Comparison of ENCODE assay signal across 21 mouse cellular contexts in genomic region chr17:7210648-7211047, GRCm38 (mm10). TPM values are rescaled to one million over a fixed set of nuclear protein-coding genes. Genes with fewer than 3 reads are reported as not detected.
DNase-seq lines count a peak whose midpoint lies in the region; ATAC-seq lines count a peak whose summit lies in the region.
"Had no signal": no experiment of that assay in that cellular context is flagged by ENCODE, and none has a peak within 500 bp of the region (broad histone marks: within the 10 kb centered on the region; RNA-seq: fewer than 3 reads in every experiment).

No protein-coding gene starts in this region.

- 60% methylated on average over 11 of the region's 11 CpGs for WGBS in forebrain, embryonic 10.5 days
- 27% methylated on average over 11 of the region's 11 CpGs for WGBS in forebrain, embryonic 13.5 days
- 29% methylated on average over 11 of the region's 11 CpGs for WGBS in forebrain, embryonic 14.5 days
- 34% methylated on average over 11 of the region's 11 CpGs for WGBS in hindbrain, embryonic 15.5 days

- no peaks in the 10 kb centered on the region for H3K27me3 ChIP-seq in forebrain, embryonic 10.5 days (ENCODE audit: poor library complexity, severe bottlenecking)
- no peaks in the 10 kb centered on the region for H3K27me3 ChIP-seq in forebrain, embryonic 13.5 days
- H3K27me3 ChIP-seq in forebrain, embryonic 14.5 days (replicated peaks; ENCODE audit: control insufficient read depth, insufficient read depth, low read length) = no peaks in the 10 kb centered on the region
- no peaks in the 10 kb centered on the region for H3K27me3 ChIP-seq in hindbrain, embryonic 15.5 days
- H3K27me3 ChIP-seq: embryonic facial prominence, embryonic 15.5 days; kidney, embryonic 15.5 days had no signal

- ATAC-seq in forebrain, embryonic 13.5 days = no peak
- peak; percentile 46; the same call in 1 of the 2 replicates for ATAC-seq in forebrain, embryonic 14.5 days
- ATAC-seq in hindbrain, embryonic 15.5 days (ENCODE audit: low FRiP score, low read depth) = peak; percentile 63; the same call in 1 of the 2 replicates
- ATAC-seq: CD4-positive, CD25-positive, alpha-beta regulatory T cell, adult 4 months had no signal

- H3K27ac ChIP-seq in forebrain, embryonic 10.5 days = peak overlapping the region; percentile 62
- no peak overlapping the region for H3K27ac ChIP-seq in forebrain, embryonic 13.5 days
- peak overlapping the region; percentile 11; the same call in 1 of the 2 replicates for H3K27ac ChIP-seq in forebrain, embryonic 14.5 days (ENCODE audit: low read depth, low read length)
- no peak overlapping the region for H3K27ac ChIP-seq in hindbrain, embryonic 15.5 days (replicated peaks)
- H3K27ac ChIP-seq: embryonic facial prominence, embryonic 15.5 days; kidney, embryonic 15.5 days; stomach, postnatal 0 days had no signal

- no peak overlapping the region for H3K4me2 ChIP-seq in forebrain, embryonic 13.5 days
- no peak overlapping the region for H3K4me2 ChIP-seq in forebrain, embryonic 14.5 days (ENCODE audit: low read length)
- H3K4me2 ChIP-seq in hindbrain, embryonic 15.5 days = no peak overlapping the region
- H3K4me2 ChIP-seq: embryonic facial prominence, embryonic 15.5 days; kidney, embryonic 15.5 days; liver, embryonic 11.5 days; midbrain, embryonic 11.5 days had no signal

- H3K4me3 ChIP-seq in forebrain, embryonic 10.5 days = no peak overlapping the region
- no peak overlapping the region for H3K4me3 ChIP-seq in forebrain, embryonic 13.5 days
- no peak overlapping the region for H3K4me3 ChIP-seq in forebrain, embryonic 14.5 days (ENCODE audit: low read depth, low read length)
- H3K4me3 ChIP-seq in hindbrain, embryonic 15.5 days = no peak overlapping the region
- H3K4me3 ChIP-seq: embryonic facial prominence, embryonic 15.5 days; kidney, embryonic 15.5 days had no signal

- H3K9ac ChIP-seq in forebrain, embryonic 13.5 days = no peak overlapping the region
- no peak overlapping the region for H3K9ac ChIP-seq in forebrain, embryonic 14.5 days (ENCODE audit: low read length)
- no peak overlapping the region for H3K9ac ChIP-seq in hindbrain, embryonic 15.5 days
- H3K9ac ChIP-seq: embryonic facial prominence, embryonic 15.5 days; kidney, embryonic 15.5 days had no signal

- peaks cover 73% of the 10 kb centered on the region for H3K4me1 ChIP-seq in forebrain, embryonic 10.5 days
- peaks cover 34% of the 10 kb centered on the region for H3K4me1 ChIP-seq in forebrain, embryonic 13.5 days
- H3K4me1 ChIP-seq in forebrain, embryonic 14.5 days (ENCODE audit: control insufficient read depth, insufficient read depth, low read length) = peaks cover 3% of the 10 kb centered on the region; the same call in 1 of the 2 replicates
- peaks cover 14% of the 10 kb centered on the region; the same call in 1 of the 2 replicates for H3K4me1 ChIP-seq in hindbrain, embryonic 15.5 days (replicated peaks)
- H3K4me1 ChIP-seq: embryonic facial prominence, embryonic 15.5 days had no signal

- no peak for DNase-seq in forebrain, embryonic 10.5 days (ENCODE audit: extremely low spot score, low spot score)
- DNase-seq in embryo, embryonic 10.5 days (ENCODE audit: low spot score) = peak; percentile 41
- DNase-seq in forebrain, embryonic 14.5 days (ENCODE audit: low spot score) = no peak
- no peak for DNase-seq in right cerebral cortex, adult 2 months (ENCODE audit: low spot score in 2 of 2)
- no peak for DNase-seq in adrenal gland, adult 2 months
- no peak for DNase-seq in heart, postnatal 14 days
- DNase-seq: cerebellum, postnatal 14 days; heart, adult 18-20 months; left cerebral cortex, postnatal 4 days; lung, adult 2 months; lung, postnatal 36 days; thymus, postnatal 14 days had no signal

- no peaks in the 10 kb centered on the region for H3K36me3 ChIP-seq in forebrain, embryonic 10.5 days (replicated peaks)
- H3K36me3 ChIP-seq in forebrain, embryonic 13.5 days (ENCODE audit: poor library complexity, severe bottlenecking) = no peaks in the 10 kb centered on the region
- H3K36me3 ChIP-seq in forebrain, embryonic 14.5 days (ENCODE audit: control insufficient read depth, insufficient read depth, low read length) = no peaks in the 10 kb centered on the region
- H3K36me3 ChIP-seq in hindbrain, embryonic 15.5 days = no peaks in the 10 kb centered on the region
- H3K36me3 ChIP-seq: embryonic facial prominence, embryonic 15.5 days; G1E; kidney, embryonic 15.5 days had no signal

- no peaks in the 10 kb centered on the region for H3K9me3 ChIP-seq in forebrain, embryonic 10.5 days
- H3K9me3 ChIP-seq in forebrain, embryonic 13.5 days (replicated peaks) = no peaks in the 10 kb centered on the region
- H3K9me3 ChIP-seq in forebrain, embryonic 14.5 days (replicated peaks; ENCODE audit: control insufficient read depth, low read length) = no peaks in the 10 kb centered on the region
- no peaks in the 10 kb centered on the region for H3K9me3 ChIP-seq in hindbrain, embryonic 15.5 days
- H3K9me3 ChIP-seq: embryonic facial prominence, embryonic 15.5 days; kidney, embryonic 15.5 days had no signal

- intact Hi-C loops in heart, postnatal 14 days (cut with DNase I) = no loop called here

RNA-seq across cellular contexts. Expression of gene Rps6ka2, which starts 40.7 kb away (rescaled TPM):
- 23.6 and 25.3 TPM in 2 replicates for polyA plus RNA-seq in forebrain, embryonic 10.5 days (2016; fragmentation: Nextera tagmentation; extraction: Ambion mirVana)
- polyA plus RNA-seq in forebrain, embryonic 13.5 days (2015; fragmentation: Nextera tagmentation; extraction: Ambion mirVana) = 17.7 and 20.9 TPM in 2 replicates
- 18.9 and 21.6 TPM in 2 replicates for polyA plus RNA-seq in forebrain, embryonic 14.5 days (2014; fragmentation: Nextera tagmentation; extraction: Ambion mirVana)
- 21.9 and 22.5 TPM in 2 replicates for polyA plus RNA-seq in hindbrain, embryonic 15.5 days (2015; fragmentation: Nextera tagmentation; extraction: Ambion mirVana)
- total RNA-seq in adrenal gland, adult 2 months (2021) = 10 to 100 TPM; 10.6 to 18.2 TPM
- polyA plus RNA-seq in adrenal gland, adult 2 months (2012; rRNA removed) = 7.6 and 10.2 TPM in 2 replicates
- total RNA-seq in heart, postnatal 14 days (2021) = 10 to 100 TPM; 18.3 to 18.5 TPM
- polyA plus RNA-seq: G1E had no signal

Comparison
In these comparisons a context has a peak if more than half of its experiments do, and no peak if none do; other contexts are left out.
1. H3K27ac ChIP-seq: peak in forebrain, embryonic 10.5 days (single experiment) and forebrain, embryonic 14.5 days (single experiment); none in forebrain, embryonic 13.5 days (single experiment) and hindbrain, embryonic 15.5 days (single experiment).